Mouse (Mus musculus): ENCODE data around the gene Creg1. TPM values are rescaled to one million over a fixed set of nuclear protein-coding genes. Genes with fewer than 3 reads are reported as not detected.

The Creg1 gene
- polyA plus RNA-seq, 1 experiment from 2014 or later: 89.9 TPM

GRCm38 (mm10) chr1:165724219-165725033, 39.1 kb upstream of the Creg1 start:
- Histone ChIP-seq H3K27me3 (ENCODE audit: insufficient read depth, low read length) (no peaks in the 10 kb centered on the region), H3K36me3 (ENCODE audit: insufficient read depth, low read length) (no peaks in the 10 kb centered on the region), H3K4me3 (replicated peaks; ENCODE audit: low read depth, low read length) (no peak overlapping the region), H3K9ac (ENCODE audit: low read depth, low read length) (no peak overlapping the region), H3K27ac (peak overlapping the region; percentile 89), H3K4me1 (replicated peaks; ENCODE audit: insufficient read depth, low read length) (peaks cover 14% of the 10 kb centered on the region), H3K4me2 (ENCODE audit: low read length) (peak overlapping the region; percentile 8; the same call in 1 of the 2 replicates), H3K9me3 (replicated peaks; ENCODE audit: low read length) (no peaks in the 10 kb centered on the region)
- ATAC-seq (replicated peaks; ENCODE audit: low FRiP score, low read depth): peak; percentile 76
- peak; percentile 16; the same call in 1 of the 2 replicates for TF ChIP-seq CTCF (IDR thresholded peaks at IDR 0.05; ENCODE audit: low read depth)
- DNase-seq (ENCODE audit: low spot score): peak; percentile 90
- 15% methylated on average over 11 of the region's 11 CpGs for WGBS

GRCm38 (mm10) chr1:165725039-165725644, 38.4 kb upstream of the Creg1 start:
- Histone ChIP-seq H3K4me3 (replicated peaks; ENCODE audit: low read depth, low read length) (no peak overlapping the region), H3K27me3 (ENCODE audit: insufficient read depth, low read length) (no peaks in the 10 kb centered on the region), H3K36me3 (ENCODE audit: insufficient read depth, low read length) (no peaks in the 10 kb centered on the region), H3K4me2 (ENCODE audit: low read length) (peak overlapping the region; percentile 8; the same call in 1 of the 2 replicates), H3K9ac (ENCODE audit: low read depth, low read length) (0 out of 2 replicates have a peak overlapping the region, but pooled peaks have one; percentile 35), H3K9me3 (replicated peaks; ENCODE audit: low read length) (no peaks in the 10 kb centered on the region), H3K27ac (peak overlapping the region; percentile 89), H3K4me1 (replicated peaks; ENCODE audit: insufficient read depth, low read length) (peaks cover 14% of the 10 kb centered on the region)
- TF ChIP-seq CTCF (IDR thresholded peaks at IDR 0.05; ENCODE audit: low read depth): no peak
- DNase-seq (ENCODE audit: low spot score) (no peak), ATAC-seq (replicated peaks; ENCODE audit: low FRiP score, low read depth) (no peak)
- 41% methylated on average over 4 of the region's 4 CpGs for WGBS

- ATAC-seq (replicated peaks; ENCODE audit: low FRiP score, low read depth) (no peak), DNase-seq (ENCODE audit: low spot score) (no peak)
- no peaks in the 10 kb centered on the region for H3K9me3 ChIP-seq (replicated peaks; ENCODE audit: low read length)
- no peak for TF ChIP-seq CTCF (IDR thresholded peaks at IDR 0.05; ENCODE audit: low read depth)
- no peak overlapping the region for H3K27ac ChIP-seq
- no peaks in the 10 kb centered on the region for H3K27me3 ChIP-seq (ENCODE audit: insufficient read depth, low read length)
- H3K9ac ChIP-seq (ENCODE audit: low read depth, low read length): no peak overlapping the region
- 30% methylated on average over 1 of the region's 1 CpGs for WGBS
- H3K4me3 ChIP-seq (replicated peaks; ENCODE audit: low read depth, low read length): no peak overlapping the region
- no peaks in the 10 kb centered on the region for H3K36me3 ChIP-seq (ENCODE audit: insufficient read depth, low read length)
- H3K4me1 ChIP-seq (replicated peaks; ENCODE audit: insufficient read depth, low read length): peaks cover 14% of the 10 kb centered on the region
- H3K4me2 ChIP-seq (ENCODE audit: low read length): no peak overlapping the region
Observed at GRCm38 (mm10) chr1:165726986-165727385, 36.6 kb upstream of the Creg1 start.

GRCm38 (mm10) chr1:165728057-165728639, 35.4 kb upstream of the Creg1 start:
- 96% methylated on average over 3 of the region's 3 CpGs for WGBS
- no peaks in the 10 kb centered on the region for H3K9me3 ChIP-seq (replicated peaks; ENCODE audit: low read length)
- H3K36me3 ChIP-seq (ENCODE audit: insufficient read depth, low read length): no peaks in the 10 kb centered on the region
- H3K9ac ChIP-seq (ENCODE audit: low read depth, low read length): no peak overlapping the region
- no peaks in the 10 kb centered on the region for H3K27me3 ChIP-seq (ENCODE audit: insufficient read depth, low read length)
- TF ChIP-seq CTCF (IDR thresholded peaks at IDR 0.05; ENCODE audit: low read depth): no peak
- H3K4me2 ChIP-seq (ENCODE audit: low read length): no peak overlapping the region
- H3K4me3 ChIP-seq (replicated peaks; ENCODE audit: low read depth, low read length): no peak overlapping the region
- ATAC-seq (replicated peaks; ENCODE audit: low FRiP score, low read depth) (no peak), DNase-seq (ENCODE audit: low spot score) (no peak)
- H3K27ac ChIP-seq: no peak overlapping the region
- H3K4me1 ChIP-seq (replicated peaks; ENCODE audit: insufficient read depth, low read length): peaks cover 14% of the 10 kb centered on the region

- 34% methylated on average over 1 of the region's 1 CpGs for WGBS
- no peak for DNase-seq (ENCODE audit: low spot score)
- Histone ChIP-seq H3K4me3 (replicated peaks; ENCODE audit: low read depth, low read length) (no peak overlapping the region), H3K4me1 (replicated peaks; ENCODE audit: insufficient read depth, low read length) (peaks cover 9% of the 10 kb centered on the region), H3K27me3 (ENCODE audit: insufficient read depth, low read length) (no peaks in the 10 kb centered on the region), H3K9ac (ENCODE audit: low read depth, low read length) (no peak overlapping the region), H3K36me3 (ENCODE audit: insufficient read depth, low read length) (no peaks in the 10 kb centered on the region), H3K27ac (no peak overlapping the region), H3K4me2 (ENCODE audit: low read length) (no peak overlapping the region), H3K9me3 (replicated peaks; ENCODE audit: low read length) (no peaks in the 10 kb centered on the region)
- ATAC-seq (replicated peaks; ENCODE audit: low FRiP score, low read depth): no peak
- no peak for TF ChIP-seq CTCF (IDR thresholded peaks at IDR 0.05; ENCODE audit: low read depth)
Observed at GRCm38 (mm10) chr1:165730129-165730528, 33.4 kb upstream of the Creg1 start.

GRCm38 (mm10) chr1:165731553-165731952, 32.0 kb upstream of the Creg1 start:
- H3K4me3 ChIP-seq (replicated peaks; ENCODE audit: low read depth, low read length): no peak overlapping the region
- no peak overlapping the region for H3K9ac ChIP-seq (ENCODE audit: low read depth, low read length)
- no peaks in the 10 kb centered on the region for H3K27me3 ChIP-seq (ENCODE audit: insufficient read depth, low read length)
- no peaks in the 10 kb centered on the region for H3K9me3 ChIP-seq (replicated peaks; ENCODE audit: low read length)
- ATAC-seq (replicated peaks; ENCODE audit: low FRiP score, low read depth) (no peak), DNase-seq (ENCODE audit: low spot score) (no peak)
- no peak for TF ChIP-seq CTCF (IDR thresholded peaks at IDR 0.05; ENCODE audit: low read depth)
- WGBS: 69% methylated on average over 6 of the region's 6 CpGs
- H3K27ac ChIP-seq: no peak overlapping the region
- H3K36me3 ChIP-seq (ENCODE audit: insufficient read depth, low read length): no peaks in the 10 kb centered on the region
- peaks cover 5% of the 10 kb centered on the region; the same call in 1 of the 2 replicates for H3K4me1 ChIP-seq (replicated peaks; ENCODE audit: insufficient read depth, low read length)
- H3K4me2 ChIP-seq (ENCODE audit: low read length): no peak overlapping the region
